Mouse (Mus musculus) forebrain, embryonic 13.5 days (tissue): ENCODE results near the gene Dnajc2. TPM values are rescaled to one million over a fixed set of nuclear protein-coding genes. Genes with fewer than 3 reads are reported as not detected.

Experiments
- ATAC-seq: fragments of 200-750 bp; cut with Nextera tagmentation; 2 replicates; pipeline ENCODE4 v1.8.0; 2017
- H3K27ac ChIP-seq: fragments of 300-500 bp; sonication (generic); 2 replicates; pipeline ENCODE4 v1.5.1; 2015; ENCODE audit warnings: inconsistent platforms, mild to moderate bottlenecking, moderate library complexity
- H3K27me3 ChIP-seq: fragments of 300-500 bp; sonication (generic); 2 replicates; pipeline ENCODE4 v1.6.1; 2015; ENCODE audit warnings: mild to moderate bottlenecking, inconsistent platforms
- H3K36me3 ChIP-seq: fragments of 300-500 bp; sonication (generic); 2 replicates; pipeline ENCODE4 v1.6.1; 2015; ENCODE audit warnings: mild to moderate bottlenecking, inconsistent platforms; ENCODE audit not compliant: poor library complexity, severe bottlenecking
- H3K4me1 ChIP-seq: fragments of 300-500 bp; sonication (generic); 2 replicates; pipeline ENCODE4 v1.6.1; 2015; ENCODE audit warnings: inconsistent platforms
- H3K4me2 ChIP-seq: fragments of 300-500 bp; sonication (generic); 2 replicates; pipeline ENCODE4 v1.6.1; 2015; ENCODE audit warnings: inconsistent platforms, mild to moderate bottlenecking, moderate library complexity
- H3K4me3 ChIP-seq: fragments of 300-500 bp; sonication (generic); 2 replicates; pipeline ENCODE4 v1.5.1; 2015; ENCODE audit warnings: mild to moderate bottlenecking, inconsistent platforms
- H3K9ac ChIP-seq: fragments of 300-500 bp; sonication (generic); 2 replicates; pipeline ENCODE4 v1.6.1; 2015; ENCODE audit warnings: mild to moderate bottlenecking, inconsistent platforms
- H3K9me3 ChIP-seq: fragments of 300-500 bp; sonication (generic); replicated peaks from 2 replicates; pipeline ENCODE4 v1.6.1; 2016; ENCODE audit warnings: inconsistent platforms
- WGBS: fragments of 180-500 bp; shearing (Covaris S2); methylation state at CpG from one replicate; pipeline ENCODE4 v1.1.7; 2015; 5-methylcytosine and 5-hydroxymethylcytosine counted together
- polyA plus RNA-seq: library from polyadenylated mRNA; unstranded; fragments of >200 nt; fragmentation: Nextera tagmentation; extraction: Ambion mirVana; gene quantifications from 2 replicates; pipeline ENCODE4 v1.2.1, GENCODE M21; 2015

The Dnajc2 gene
- polyA plus RNA-seq, 1 experiment from 2014 or later = 83.5 TPM

DNA sequence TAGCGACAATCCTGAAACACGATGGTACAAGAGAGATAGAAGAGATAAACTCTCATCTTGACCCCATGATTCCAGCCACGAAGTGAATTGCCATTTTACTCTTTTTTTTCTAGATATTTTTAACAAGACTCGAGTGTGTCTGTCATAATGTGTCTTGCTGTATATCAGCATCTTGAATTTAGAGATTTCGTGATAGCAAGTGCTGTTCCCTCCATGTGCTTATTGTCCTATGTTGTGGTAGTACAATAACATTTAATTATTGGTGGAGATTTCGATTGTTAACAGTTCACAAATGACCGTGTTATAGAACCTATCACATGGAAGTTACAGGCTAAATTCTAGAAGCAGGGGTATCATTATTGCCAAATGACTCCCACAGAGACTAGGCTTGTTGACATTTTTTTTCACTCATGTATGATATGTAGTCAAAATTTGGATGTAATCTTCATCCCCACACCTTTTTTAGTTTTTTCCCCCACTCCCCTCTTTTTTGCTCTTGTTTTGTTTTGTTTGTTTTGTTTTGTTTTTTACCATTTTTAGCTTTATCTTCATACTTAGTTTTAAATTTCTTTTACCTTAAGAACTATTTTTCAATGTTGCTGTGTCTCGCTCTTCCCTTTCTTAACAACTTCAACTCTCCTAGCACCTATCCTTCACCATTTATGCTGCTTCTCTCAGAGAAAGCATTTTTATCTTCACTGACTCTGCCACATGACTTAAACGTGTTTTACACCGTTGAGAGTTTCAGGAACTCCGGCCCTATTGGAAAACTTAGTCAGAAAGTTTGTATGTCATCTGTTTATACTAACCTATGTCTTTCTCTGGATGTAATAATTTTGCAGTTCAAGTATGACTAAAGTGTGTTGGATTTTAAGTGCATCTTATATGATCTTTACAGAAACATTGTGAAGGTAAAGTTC lies 2.4 kb upstream of the Dnajc2 start:
- peaks cover 42% of the 10 kb centered on the region for H3K4me1 ChIP-seq
- no peaks in the 10 kb centered on the region for H3K9me3 ChIP-seq
- H3K27ac ChIP-seq = peak overlapping the region; percentile 85; the same call in 1 of the 2 replicates
- ATAC-seq = no peak
- H3K4me2 ChIP-seq = peak overlapping the region; percentile 61
- WGBS = 37% methylated on average over 11 of the region's 11 CpGs
- peaks cover 17% of the 10 kb centered on the region for H3K36me3 ChIP-seq
- H3K9ac ChIP-seq = peak overlapping the region; percentile 90
- peak overlapping the region; percentile 94 for H3K4me3 ChIP-seq
- H3K27me3 ChIP-seq = no peaks in the 10 kb centered on the region

- ATAC-seq = peak; percentile 88
- Histone ChIP-seq H3K9me3 (no peaks in the 10 kb centered on the region), H3K9ac (peak overlapping the region; percentile 90), H3K27ac (peak overlapping the region; percentile 85), H3K27me3 (no peaks in the 10 kb centered on the region), H3K4me2 (peak overlapping the region; percentile 61), H3K36me3 (peaks cover 18% of the 10 kb centered on the region), H3K4me1 (peaks cover 42% of the 10 kb centered on the region), H3K4me3 (peak overlapping the region; percentile 94)
- WGBS = 2% methylated on average over 50 of the region's 51 CpGs
These were observed 1.5 kb upstream of the Dnajc2 start for GRCm38 (mm10) chr5:21786258-21787185.

DNA sequence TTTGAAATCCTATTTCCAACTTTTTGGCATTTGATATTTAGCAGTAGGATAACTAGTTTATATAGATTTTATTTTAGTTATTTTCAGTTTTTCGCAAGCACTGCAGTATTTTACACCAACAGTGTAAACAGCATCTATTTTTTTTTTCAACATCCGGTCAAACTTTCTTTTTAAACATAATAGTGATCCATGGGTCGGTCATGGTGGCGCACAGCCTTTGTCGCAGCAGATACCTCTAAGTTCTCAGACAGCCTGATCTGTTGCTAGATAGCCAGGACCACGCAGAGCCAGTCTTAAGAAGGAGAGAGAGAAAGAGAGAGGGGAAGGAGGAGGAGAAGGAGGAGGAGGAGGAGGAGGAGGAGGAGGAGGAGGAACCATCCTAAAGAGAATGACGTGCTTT lies 725 bp upstream of the Dnajc2 start:
- WGBS = 75% methylated on average over 6 of the region's 7 CpGs
- H3K9me3 ChIP-seq = no peaks in the 10 kb centered on the region
- peak overlapping the region; percentile 61; the same call in 1 of the 2 replicates for H3K4me2 ChIP-seq
- peaks cover 26% of the 10 kb centered on the region for H3K36me3 ChIP-seq
- H3K9ac ChIP-seq = no peak overlapping the region
- no peaks in the 10 kb centered on the region for H3K27me3 ChIP-seq
- peaks cover 42% of the 10 kb centered on the region for H3K4me1 ChIP-seq
- no peak overlapping the region for H3K4me3 ChIP-seq
- H3K27ac ChIP-seq = no peak overlapping the region
- ATAC-seq = no peak

GRCm38 (mm10) chr5:21784161-21785052 lies 644 bp downstream of the Dnajc2 start:
- Histone ChIP-seq H3K4me1 (peaks cover 33% of the 10 kb centered on the region), H3K9ac (peak overlapping the region; percentile 87), H3K27me3 (no peaks in the 10 kb centered on the region), H3K4me2 (peak overlapping the region; percentile 97), H3K27ac (peak overlapping the region; percentile 73), H3K4me3 (peak overlapping the region; percentile 97), H3K9me3 (no peaks in the 10 kb centered on the region), H3K36me3 (peaks cover 39% of the 10 kb centered on the region)
- WGBS = under 1% methylated on average over 43 of the region's 51 CpGs
- ATAC-seq = peak; percentile 85; the same call in 1 of the 2 replicates

- Histone ChIP-seq H3K4me3 (no peak overlapping the region), H3K27me3 (no peaks in the 10 kb centered on the region), H3K4me2 (no peak overlapping the region), H3K9me3 (no peaks in the 10 kb centered on the region), H3K9ac (no peak overlapping the region), H3K27ac (no peak overlapping the region), H3K36me3 (peaks cover 76% of the 10 kb centered on the region), H3K4me1 (no peaks in the 10 kb centered on the region)
- WGBS = 94% methylated on average over 6 of the region's 6 CpGs
- no peak for ATAC-seq
These were observed 8.6 kb downstream of the Dnajc2 start for GRCm38 (mm10) chr5:21776491-21776890.

DNA sequence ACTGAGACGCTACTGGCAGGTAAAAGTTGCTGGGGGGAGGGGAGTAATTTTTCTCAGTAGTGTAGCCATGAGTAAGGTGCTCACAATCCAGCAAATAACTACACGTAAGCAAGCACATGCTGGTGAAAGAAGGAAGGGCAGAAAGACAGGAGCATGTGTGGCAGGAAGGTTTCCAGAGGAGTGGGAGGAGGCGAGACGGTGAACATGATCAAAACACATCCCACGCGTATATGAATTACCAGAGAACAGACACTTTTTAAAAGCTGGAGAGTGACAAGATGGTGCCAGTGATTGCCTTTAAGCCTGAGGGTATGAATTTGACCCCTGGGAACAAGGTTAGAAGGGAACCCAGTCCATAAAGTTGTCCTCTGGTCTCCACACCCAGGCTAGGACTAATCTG lies 15.2 kb downstream of the Dnajc2 start:
- 96% methylated on average over 6 of the region's 6 CpGs for WGBS

GRCm38 (mm10) chr5:21768506-21768905 lies 16.5 kb downstream of the Dnajc2 start:
- no peaks in the 10 kb centered on the region for H3K4me1 ChIP-seq
- H3K27ac ChIP-seq = no peak overlapping the region
- no peak overlapping the region for H3K9ac ChIP-seq
- no peak overlapping the region for H3K4me3 ChIP-seq
- WGBS = 92% methylated on average over 4 of the region's 4 CpGs
- ATAC-seq = no peak
- H3K9me3 ChIP-seq = no peaks in the 10 kb centered on the region
- no peaks in the 10 kb centered on the region for H3K27me3 ChIP-seq
- peaks cover 70% of the 10 kb centered on the region for H3K36me3 ChIP-seq
- no peak overlapping the region for H3K4me2 ChIP-seq

More for the DNA sequence above, 15.2 kb downstream of the Dnajc2 start:
- Histone ChIP-seq H3K4me2 (no peak overlapping the region), H3K27me3 (no peaks in the 10 kb centered on the region), H3K9ac (no peak overlapping the region), H3K4me3 (no peak overlapping the region), H3K9me3 (no peaks in the 10 kb centered on the region), H3K27ac (no peak overlapping the region), H3K36me3 (peaks cover 70% of the 10 kb centered on the region), H3K4me1 (no peaks in the 10 kb centered on the region)
- ATAC-seq = no peak

DNA sequence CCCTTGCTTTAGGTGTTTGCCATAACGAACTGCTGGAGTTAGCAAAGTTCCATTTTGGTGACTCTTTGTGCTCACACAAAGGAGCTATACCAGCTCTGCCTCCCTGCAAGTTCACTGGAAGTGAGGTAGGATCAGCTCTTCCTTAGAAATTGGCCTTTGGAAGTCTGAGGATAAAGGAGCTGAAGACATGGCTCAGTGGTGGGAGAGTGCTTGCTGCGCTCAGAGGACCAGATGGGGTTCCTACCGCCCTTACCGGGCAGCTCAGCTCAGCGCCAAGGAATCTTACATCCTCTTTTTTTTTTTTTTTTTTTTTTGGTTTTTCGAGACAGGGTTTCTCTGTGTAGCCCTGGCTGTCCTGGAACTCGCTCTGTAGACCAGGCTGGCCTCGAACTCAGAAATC lies 39.1 kb downstream of the Dnajc2 start:
- Histone ChIP-seq H3K4me1 (no peaks in the 10 kb centered on the region), H3K27me3 (no peaks in the 10 kb centered on the region), H3K27ac (no peak overlapping the region), H3K4me2 (no peak overlapping the region), H3K9ac (no peak overlapping the region), H3K4me3 (no peak overlapping the region), H3K36me3 (peaks cover 100% of the 10 kb centered on the region), H3K9me3 (no peaks in the 10 kb centered on the region)
- WGBS = 92% methylated on average over 7 of the region's 8 CpGs
- no peak for ATAC-seq

GRCm38 (mm10) chr5:21744651-21745050 lies 40.4 kb downstream of the Dnajc2 start:
- Histone ChIP-seq H3K27me3 (no peaks in the 10 kb centered on the region), H3K9ac (no peak overlapping the region), H3K9me3 (no peaks in the 10 kb centered on the region), H3K36me3 (peaks cover 97% of the 10 kb centered on the region), H3K4me1 (no peaks in the 10 kb centered on the region), H3K4me2 (no peak overlapping the region), H3K27ac (no peak overlapping the region), H3K4me3 (no peak overlapping the region)
- no peak for ATAC-seq

GRCm38 (mm10) chr5:21743606-21744005 lies 41.4 kb downstream of the Dnajc2 start:
- Histone ChIP-seq H3K4me3 (no peak overlapping the region), H3K27me3 (no peaks in the 10 kb centered on the region), H3K27ac (no peak overlapping the region), H3K4me1 (peaks cover 1% of the 10 kb centered on the region), H3K4me2 (no peak overlapping the region), H3K36me3 (peaks cover 97% of the 10 kb centered on the region), H3K9ac (no peak overlapping the region), H3K9me3 (no peaks in the 10 kb centered on the region)
- 95% methylated on average over 10 of the region's 10 CpGs for WGBS
- ATAC-seq = no peak

GRCm38 (mm10) chr5:21739881-21740280 lies 45.2 kb downstream of the Dnajc2 start:
- H3K4me3 ChIP-seq = no peak overlapping the region
- 95% methylated on average over 13 of the region's 13 CpGs for WGBS
- ATAC-seq = no peak
- no peaks in the 10 kb centered on the region for H3K27me3 ChIP-seq
- H3K9ac ChIP-seq = no peak overlapping the region
- H3K9me3 ChIP-seq = no peaks in the 10 kb centered on the region
- H3K4me2 ChIP-seq = no peak overlapping the region
- peaks cover 62% of the 10 kb centered on the region for H3K36me3 ChIP-seq
- peaks cover 16% of the 10 kb centered on the region for H3K4me1 ChIP-seq
- no peak overlapping the region for H3K27ac ChIP-seq
